Mouse (Mus musculus): Measurements from ENCODE around the gene Spaca4. TPM values are rescaled to one million over a fixed set of nuclear protein-coding genes. Genes with fewer than 3 reads are reported as not detected.

The Spaca4 gene
- polyA plus RNA-seq, 1 experiment from 2014 or later = not detected

- WGBS = 88% methylated on average over 12 of the region's 12 CpGs
Measured at GRCm38 (mm10) chr7:45741308-45741707, 15.7 kb upstream of the Spaca4 start.

GRCm38 (mm10) chr7:45739820-45740219 is 14.2 kb upstream of the Spaca4 start:
- H3K27me3 ChIP-seq (ENCODE audit: control insufficient read depth, insufficient read depth, low read length) = no peaks in the 10 kb centered on the region; the same call in 1 of the 2 replicates
- no peaks in the 10 kb centered on the region for H3K9me3 ChIP-seq (ENCODE audit: control insufficient read depth, low read length)
- WGBS = 65% methylated on average over 10 of the region's 10 CpGs
- DNase-seq (ENCODE audit: low spot score) = no peak
- no peak overlapping the region for H3K27ac ChIP-seq (ENCODE audit: low read depth, low read length)
- H3K4me3 ChIP-seq (ENCODE audit: low read depth, low read length) = no peak overlapping the region
- no peaks in the 10 kb centered on the region for H3K36me3 ChIP-seq (ENCODE audit: control insufficient read depth, insufficient read depth, low read length)
- H3K4me1 ChIP-seq (replicated peaks; ENCODE audit: control insufficient read depth, insufficient read depth, low read length) = no peaks in the 10 kb centered on the region
- ATAC-seq (ENCODE audit: low FRiP score) = no peak
- no peak overlapping the region for H3K4me2 ChIP-seq (replicated peaks; ENCODE audit: low read depth, low read length)
- H3K9ac ChIP-seq (ENCODE audit: low read depth, low read length) = no peak overlapping the region

More at GRCm38 (mm10) chr7:45741308-45741707, 15.7 kb upstream of the Spaca4 start:
- Histone ChIP-seq H3K4me2 (replicated peaks; ENCODE audit: low read depth, low read length) (no peak overlapping the region), H3K27ac (ENCODE audit: low read depth, low read length) (no peak overlapping the region), H3K4me1 (replicated peaks; ENCODE audit: control insufficient read depth, insufficient read depth, low read length) (no peaks in the 10 kb centered on the region), H3K27me3 (ENCODE audit: control insufficient read depth, insufficient read depth, low read length) (no peaks in the 10 kb centered on the region; the same call in 1 of the 2 replicates), H3K4me3 (ENCODE audit: low read depth, low read length) (no peak overlapping the region), H3K36me3 (ENCODE audit: control insufficient read depth, insufficient read depth, low read length) (no peaks in the 10 kb centered on the region), H3K9me3 (ENCODE audit: control insufficient read depth, low read length) (no peaks in the 10 kb centered on the region), H3K9ac (ENCODE audit: low read depth, low read length) (no peak overlapping the region)
- ATAC-seq (ENCODE audit: low FRiP score) (no peak), DNase-seq (ENCODE audit: low spot score) (no peak)

- H3K4me3 ChIP-seq (ENCODE audit: low read depth, low read length) = no peak overlapping the region
- H3K27me3 ChIP-seq (ENCODE audit: control insufficient read depth, insufficient read depth, low read length) = no peaks in the 10 kb centered on the region; the same call in 1 of the 2 replicates
- H3K36me3 ChIP-seq (ENCODE audit: control insufficient read depth, insufficient read depth, low read length) = no peaks in the 10 kb centered on the region
- 8% methylated on average over 9 of the region's 9 CpGs for WGBS
- DNase-seq (ENCODE audit: low spot score) (peak; percentile 89), ATAC-seq (ENCODE audit: low FRiP score) (0 out of 2 replicates have a peak, but pooled peaks have one; percentile 69)
- H3K27ac ChIP-seq (ENCODE audit: low read depth, low read length) = no peak overlapping the region
- H3K9me3 ChIP-seq (ENCODE audit: control insufficient read depth, low read length) = no peaks in the 10 kb centered on the region
- no peak overlapping the region for H3K9ac ChIP-seq (ENCODE audit: low read depth, low read length)
- H3K4me2 ChIP-seq (replicated peaks; ENCODE audit: low read depth, low read length) = no peak overlapping the region
- no peaks in the 10 kb centered on the region for H3K4me1 ChIP-seq (replicated peaks; ENCODE audit: control insufficient read depth, insufficient read depth, low read length)
Measured at GRCm38 (mm10) chr7:45739162-45739763, 13.7 kb upstream of the Spaca4 start.

GRCm38 (mm10) chr7:45733477-45733876 is 7.9 kb upstream of the Spaca4 start:
- H3K4me1 ChIP-seq (replicated peaks; ENCODE audit: control insufficient read depth, insufficient read depth, low read length) = no peaks in the 10 kb centered on the region
- H3K9me3 ChIP-seq (ENCODE audit: control insufficient read depth, low read length) = no peaks in the 10 kb centered on the region
- H3K4me2 ChIP-seq (replicated peaks; ENCODE audit: low read depth, low read length) = no peak overlapping the region
- no peak for ATAC-seq (ENCODE audit: low FRiP score)
- DNase-seq (ENCODE audit: low spot score) = no peak
- no peaks in the 10 kb centered on the region for H3K27me3 ChIP-seq (ENCODE audit: control insufficient read depth, insufficient read depth, low read length)
- H3K9ac ChIP-seq (ENCODE audit: low read depth, low read length) = no peak overlapping the region
- no peak overlapping the region for H3K4me3 ChIP-seq (ENCODE audit: low read depth, low read length)
- WGBS = 78% methylated on average over 5 of the region's 5 CpGs
- H3K27ac ChIP-seq (ENCODE audit: low read depth, low read length) = no peak overlapping the region
- peaks cover 3% of the 10 kb centered on the region; the same call in 1 of the 2 replicates for H3K36me3 ChIP-seq (ENCODE audit: control insufficient read depth, insufficient read depth, low read length)

- no peaks in the 10 kb centered on the region for H3K9me3 ChIP-seq (ENCODE audit: control insufficient read depth, low read length)
- ATAC-seq (ENCODE audit: low FRiP score) (no peak), DNase-seq (ENCODE audit: low spot score) (peak; percentile 72)
- no peak overlapping the region for H3K4me3 ChIP-seq (ENCODE audit: low read depth, low read length)
- no peak overlapping the region for H3K27ac ChIP-seq (ENCODE audit: low read depth, low read length)
- H3K4me1 ChIP-seq (replicated peaks; ENCODE audit: control insufficient read depth, insufficient read depth, low read length) = no peaks in the 10 kb centered on the region
- no peaks in the 10 kb centered on the region for H3K27me3 ChIP-seq (ENCODE audit: control insufficient read depth, insufficient read depth, low read length)
- no peak overlapping the region for H3K9ac ChIP-seq (ENCODE audit: low read depth, low read length)
- H3K36me3 ChIP-seq (ENCODE audit: control insufficient read depth, insufficient read depth, low read length) = peaks cover 3% of the 10 kb centered on the region; the same call in 1 of the 2 replicates
- WGBS = 20% methylated on average over 16 of the region's 16 CpGs
- no peak overlapping the region for H3K4me2 ChIP-seq (replicated peaks; ENCODE audit: low read depth, low read length)
Measured at GRCm38 (mm10) chr7:45730727-45731431, 5.3 kb upstream of the Spaca4 start.

GRCm38 (mm10) chr7:45727625-45728024 is 2.0 kb upstream of the Spaca4 start:
- Histone ChIP-seq H3K4me1 (replicated peaks; ENCODE audit: control insufficient read depth, insufficient read depth, low read length) (no peaks in the 10 kb centered on the region), H3K9me3 (ENCODE audit: control insufficient read depth, low read length) (no peaks in the 10 kb centered on the region), H3K36me3 (ENCODE audit: control insufficient read depth, insufficient read depth, low read length) (peaks cover 6% of the 10 kb centered on the region), H3K9ac (ENCODE audit: low read depth, low read length) (no peak overlapping the region), H3K27ac (ENCODE audit: low read depth, low read length) (no peak overlapping the region), H3K27me3 (ENCODE audit: control insufficient read depth, insufficient read depth, low read length) (no peaks in the 10 kb centered on the region), H3K4me2 (replicated peaks; ENCODE audit: low read depth, low read length) (no peak overlapping the region), H3K4me3 (ENCODE audit: low read depth, low read length) (no peak overlapping the region)
- ATAC-seq (ENCODE audit: low FRiP score) = no peak
- no peak for DNase-seq (ENCODE audit: low spot score)
- WGBS = 73% methylated on average over 3 of the region's 3 CpGs

- no peak for DNase-seq (ENCODE audit: low spot score)
- 90% methylated on average over 10 of the region's 10 CpGs for WGBS
Measured at GRCm38 (mm10) chr7:45726419-45726818, 806 bp upstream of the Spaca4 start.

GRCm38 (mm10) chr7:45725151-45725550 is 462 bp downstream of the Spaca4 start:
- Histone ChIP-seq H3K27ac (ENCODE audit: low read depth, low read length) (no peak overlapping the region), H3K9me3 (ENCODE audit: control insufficient read depth, low read length) (no peaks in the 10 kb centered on the region), H3K4me1 (replicated peaks; ENCODE audit: control insufficient read depth, insufficient read depth, low read length) (no peaks in the 10 kb centered on the region), H3K4me2 (replicated peaks; ENCODE audit: low read depth, low read length) (no peak overlapping the region), H3K36me3 (ENCODE audit: control insufficient read depth, insufficient read depth, low read length) (peaks cover 10% of the 10 kb centered on the region), H3K9ac (ENCODE audit: low read depth, low read length) (no peak overlapping the region), H3K27me3 (ENCODE audit: control insufficient read depth, insufficient read depth, low read length) (no peaks in the 10 kb centered on the region), H3K4me3 (ENCODE audit: low read depth, low read length) (no peak overlapping the region)
- WGBS = 94% methylated on average over 9 of the region's 9 CpGs
- DNase-seq (ENCODE audit: low spot score) (no peak), ATAC-seq (ENCODE audit: low FRiP score) (no peak)

More at GRCm38 (mm10) chr7:45726419-45726818, 806 bp upstream of the Spaca4 start:
- no peaks in the 10 kb centered on the region for H3K27me3 ChIP-seq (ENCODE audit: control insufficient read depth, insufficient read depth, low read length)
- no peak overlapping the region for H3K9ac ChIP-seq (ENCODE audit: low read depth, low read length)
- H3K36me3 ChIP-seq (ENCODE audit: control insufficient read depth, insufficient read depth, low read length) = peaks cover 8% of the 10 kb centered on the region
- no peak overlapping the region for H3K27ac ChIP-seq (ENCODE audit: low read depth, low read length)
- no peaks in the 10 kb centered on the region for H3K4me1 ChIP-seq (replicated peaks; ENCODE audit: control insufficient read depth, insufficient read depth, low read length)
- H3K9me3 ChIP-seq (ENCODE audit: control insufficient read depth, low read length) = no peaks in the 10 kb centered on the region
- no peak overlapping the region for H3K4me2 ChIP-seq (replicated peaks; ENCODE audit: low read depth, low read length)
- no peak overlapping the region for H3K4me3 ChIP-seq (ENCODE audit: low read depth, low read length)
- ATAC-seq (ENCODE audit: low FRiP score) = no peak

GRCm38 (mm10) chr7:45723781-45724180 is 1.8 kb downstream of the Spaca4 start:
- H3K9ac ChIP-seq (ENCODE audit: low read depth, low read length) = no peak overlapping the region
- no peak for DNase-seq (ENCODE audit: low spot score)
- WGBS = 95% methylated on average over 14 of the region's 14 CpGs
- no peak overlapping the region for H3K4me3 ChIP-seq (ENCODE audit: low read depth, low read length)
- H3K4me1 ChIP-seq (replicated peaks; ENCODE audit: control insufficient read depth, insufficient read depth, low read length) = peaks cover 4% of the 10 kb centered on the region
- no peaks in the 10 kb centered on the region for H3K27me3 ChIP-seq (ENCODE audit: control insufficient read depth, insufficient read depth, low read length)
- H3K27ac ChIP-seq (ENCODE audit: low read depth, low read length) = no peak overlapping the region
- ATAC-seq (ENCODE audit: low FRiP score) = no peak
- no peak overlapping the region for H3K4me2 ChIP-seq (replicated peaks; ENCODE audit: low read depth, low read length)
- peaks cover 13% of the 10 kb centered on the region for H3K36me3 ChIP-seq (ENCODE audit: control insufficient read depth, insufficient read depth, low read length)
- H3K9me3 ChIP-seq (ENCODE audit: control insufficient read depth, low read length) = no peaks in the 10 kb centered on the region

Measured in hindbrain, embryonic 11.5 days (tissue).